Mouse (Mus musculus): ENCODE results near the gene Slc35b2. TPM values are rescaled to one million over a fixed set of nuclear protein-coding genes. Genes with fewer than 3 reads are reported as not detected.

The Slc35b2 gene
- polyA plus RNA-seq, 1 experiment from 2014 or later: 127 TPM

- peaks cover 24% of the 10 kb centered on the region for H3K27me3 ChIP-seq
- H3K9me3 ChIP-seq: no peaks in the 10 kb centered on the region
Observed at GRCm38 (mm10) chr17:45591701-45592605, 28.3 kb downstream of the Slc35b2 start.

GRCm38 (mm10) chr17:45592606-45593431 is 29.1 kb downstream of the Slc35b2 start:
- H3K36me3 ChIP-seq: peaks cover 21% of the 10 kb centered on the region
- H3K27ac ChIP-seq: peak overlapping the region; percentile 6; the same call in 1 of the 2 replicates
- peaks cover 68% of the 10 kb centered on the region for H3K4me1 ChIP-seq
- peak overlapping the region; percentile 51 for H3K9ac ChIP-seq
- H3K4me3 ChIP-seq: peak overlapping the region; percentile 61
- no peaks in the 10 kb centered on the region for H3K9me3 ChIP-seq
- ATAC-seq (ENCODE audit: low FRiP score, low read depth): no peak
- peak overlapping the region; percentile 99 for H3K4me2 ChIP-seq (replicated peaks)
- peaks cover 24% of the 10 kb centered on the region for H3K27me3 ChIP-seq
- 53% methylated on average over 8 of the region's 8 CpGs for WGBS

More at GRCm38 (mm10) chr17:45591701-45592605, 28.3 kb downstream of the Slc35b2 start:
- H3K4me3 ChIP-seq: peak overlapping the region; percentile 8; the same call in 1 of the 2 replicates
- no peak for ATAC-seq (ENCODE audit: low FRiP score, low read depth)
- H3K27ac ChIP-seq: peak overlapping the region; percentile 6; the same call in 1 of the 2 replicates
- H3K4me1 ChIP-seq: peaks cover 64% of the 10 kb centered on the region
- WGBS: 44% methylated on average over 16 of the region's 16 CpGs
- H3K9ac ChIP-seq: peak overlapping the region; percentile 51
- H3K36me3 ChIP-seq: peaks cover 29% of the 10 kb centered on the region
- peak overlapping the region; percentile 99 for H3K4me2 ChIP-seq (replicated peaks)

- no peak for ATAC-seq (ENCODE audit: low FRiP score, low read depth)
- no peak overlapping the region for H3K27ac ChIP-seq
- H3K4me3 ChIP-seq: peak overlapping the region; percentile 61
- peak overlapping the region; percentile 99 for H3K4me2 ChIP-seq (replicated peaks)
- 30% methylated on average over 8 of the region's 8 CpGs for WGBS
- H3K9ac ChIP-seq: peak overlapping the region; percentile 35; the same call in 1 of the 2 replicates
- H3K9me3 ChIP-seq: no peaks in the 10 kb centered on the region
- H3K36me3 ChIP-seq: peaks cover 14% of the 10 kb centered on the region
- H3K27me3 ChIP-seq: peaks cover 24% of the 10 kb centered on the region
- peaks cover 72% of the 10 kb centered on the region for H3K4me1 ChIP-seq
Observed at GRCm38 (mm10) chr17:45593479-45593878, 29.8 kb downstream of the Slc35b2 start.

- 45% methylated on average over 8 of the region's 8 CpGs for WGBS
- Histone ChIP-seq H3K27me3 (peaks cover 24% of the 10 kb centered on the region), H3K4me1 (peaks cover 73% of the 10 kb centered on the region), H3K4me2 (replicated peaks) (peak overlapping the region; percentile 99), H3K36me3 (peaks cover 7% of the 10 kb centered on the region), H3K4me3 (peak overlapping the region; percentile 61), H3K9ac (0 out of 2 replicates have a peak overlapping the region, but pooled peaks have one; percentile 19), H3K9me3 (no peaks in the 10 kb centered on the region), H3K27ac (no peak overlapping the region)
- no peak for ATAC-seq (ENCODE audit: low FRiP score, low read depth)
Observed at GRCm38 (mm10) chr17:45594195-45594594, 30.5 kb downstream of the Slc35b2 start.

GRCm38 (mm10) chr17:45594881-45595735 is 31.4 kb downstream of the Slc35b2 start:
- 2% methylated on average over 57 of the region's 58 CpGs for WGBS
- peak overlapping the region; percentile 72 for H3K9ac ChIP-seq
- peak; percentile 79 for ATAC-seq (ENCODE audit: low FRiP score, low read depth)
- peaks cover 82% of the 10 kb centered on the region for H3K4me1 ChIP-seq
- H3K4me3 ChIP-seq: peak overlapping the region; percentile 61
- peak overlapping the region; percentile 99 for H3K4me2 ChIP-seq (replicated peaks)
- H3K27ac ChIP-seq: 0 out of 2 replicates have a peak overlapping the region, but pooled peaks have one; percentile 3
- peaks cover 33% of the 10 kb centered on the region for H3K27me3 ChIP-seq
- no peaks in the 10 kb centered on the region for H3K9me3 ChIP-seq
- no peaks in the 10 kb centered on the region for H3K36me3 ChIP-seq

GRCm38 (mm10) chr17:45595736-45596390 is 32.2 kb downstream of the Slc35b2 start:
- Histone ChIP-seq H3K9ac (peak overlapping the region; percentile 72), H3K27me3 (peaks cover 41% of the 10 kb centered on the region), H3K4me1 (peaks cover 75% of the 10 kb centered on the region), H3K4me3 (peak overlapping the region; percentile 61), H3K27ac (0 out of 2 replicates have a peak overlapping the region, but pooled peaks have one; percentile 3), H3K4me2 (replicated peaks) (peak overlapping the region; percentile 99), H3K9me3 (no peaks in the 10 kb centered on the region), H3K36me3 (no peaks in the 10 kb centered on the region)
- peak; percentile 10 for ATAC-seq (ENCODE audit: low FRiP score, low read depth)
- WGBS: 3% methylated on average over 23 of the region's 23 CpGs

- Histone ChIP-seq H3K27me3 (peaks cover 50% of the 10 kb centered on the region), H3K4me3 (no peak overlapping the region), H3K9me3 (no peaks in the 10 kb centered on the region), H3K9ac (0 out of 2 replicates have a peak overlapping the region, but pooled peaks have one; percentile 4), H3K4me1 (peaks cover 75% of the 10 kb centered on the region), H3K36me3 (no peaks in the 10 kb centered on the region), H3K27ac (peak overlapping the region; percentile 48; the same call in 1 of the 2 replicates), H3K4me2 (replicated peaks) (peak overlapping the region; percentile 99; the same call in 1 of the 2 replicates)
- 32% methylated on average over 11 of the region's 11 CpGs for WGBS
- no peak for ATAC-seq (ENCODE audit: low FRiP score, low read depth)
Observed at GRCm38 (mm10) chr17:45596631-45597396, 33.1 kb downstream of the Slc35b2 start.

DNA sequence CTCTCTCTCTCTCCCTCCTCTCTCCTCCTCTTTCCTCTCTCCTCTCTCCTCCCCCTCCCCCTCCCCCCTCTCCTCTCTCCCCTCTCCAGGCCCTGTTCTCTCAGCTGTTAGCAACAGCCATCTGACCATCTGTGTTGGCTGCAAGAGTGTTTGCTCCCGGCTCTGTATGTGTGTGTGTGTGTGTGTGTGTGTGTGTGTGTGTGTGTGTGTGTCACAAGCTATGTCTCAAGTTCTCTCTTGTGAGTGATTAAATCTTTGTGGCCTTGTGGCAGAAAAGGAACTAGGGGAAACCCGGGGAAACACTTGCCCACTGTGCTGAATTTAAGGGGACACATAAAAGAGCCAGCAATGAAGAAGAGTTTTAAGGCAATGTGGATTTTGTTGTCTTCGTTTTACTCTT is 34.1 kb downstream of the Slc35b2 start:
- no peak overlapping the region for H3K4me2 ChIP-seq (replicated peaks)
- H3K9ac ChIP-seq: no peak overlapping the region
- H3K9me3 ChIP-seq: no peaks in the 10 kb centered on the region
- no peak overlapping the region for H3K27ac ChIP-seq
- no peaks in the 10 kb centered on the region for H3K36me3 ChIP-seq
- 28% methylated on average over 3 of the region's 3 CpGs for WGBS
- peaks cover 57% of the 10 kb centered on the region for H3K27me3 ChIP-seq
- H3K4me1 ChIP-seq: peaks cover 69% of the 10 kb centered on the region
- H3K4me3 ChIP-seq: no peak overlapping the region
- ATAC-seq (ENCODE audit: low FRiP score, low read depth): no peak

DNA sequence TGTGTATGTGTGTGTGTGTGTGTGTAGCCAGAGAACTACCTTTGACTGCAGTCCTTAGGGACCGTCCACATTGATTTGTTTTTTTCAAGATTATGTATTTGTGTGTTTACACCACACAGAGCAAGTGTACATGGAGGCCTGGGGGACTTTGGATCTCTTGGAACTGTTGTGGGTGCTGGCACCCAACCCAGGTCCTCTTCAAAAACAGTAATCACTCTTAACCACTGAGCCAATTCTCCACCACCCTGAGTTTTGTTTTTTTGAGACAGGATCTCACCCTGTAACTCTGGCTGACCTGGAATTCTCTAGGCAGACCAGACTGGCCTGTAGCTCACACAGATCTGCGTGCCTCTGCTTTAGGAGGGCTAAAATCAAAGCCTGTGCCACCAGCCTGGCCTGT is 34.7 kb downstream of the Slc35b2 start:
- no peak overlapping the region for H3K4me2 ChIP-seq (replicated peaks)
- no peaks in the 10 kb centered on the region for H3K9me3 ChIP-seq
- no peak overlapping the region for H3K9ac ChIP-seq
- no peak overlapping the region for H3K27ac ChIP-seq
- WGBS: 80% methylated on average over 2 of the region's 2 CpGs
- peaks cover 57% of the 10 kb centered on the region for H3K27me3 ChIP-seq
- ATAC-seq (ENCODE audit: low FRiP score, low read depth): no peak
- H3K36me3 ChIP-seq: no peaks in the 10 kb centered on the region
- H3K4me3 ChIP-seq: no peak overlapping the region
- H3K4me1 ChIP-seq: peaks cover 63% of the 10 kb centered on the region

DNA sequence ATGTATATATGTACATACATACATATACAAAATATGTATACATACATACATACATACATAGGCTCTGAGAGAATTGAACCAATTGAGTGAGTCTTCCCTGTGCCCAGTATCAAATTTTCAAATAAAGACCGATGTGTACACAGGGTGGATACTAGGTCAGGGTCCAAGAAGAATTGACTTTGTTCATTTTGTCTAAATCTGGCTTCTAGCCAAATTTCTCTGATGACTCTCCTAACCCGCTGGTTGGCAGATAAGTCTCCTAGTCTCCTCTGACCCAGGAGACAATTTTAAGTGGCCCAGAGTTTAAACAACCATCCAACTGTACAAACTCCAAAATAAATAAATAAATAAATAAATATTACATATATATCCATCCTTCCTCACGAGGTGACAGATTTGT is 35.2 kb downstream of the Slc35b2 start:
- no peak overlapping the region for H3K4me3 ChIP-seq
- no peak overlapping the region for H3K27ac ChIP-seq
- H3K4me2 ChIP-seq (replicated peaks): peak overlapping the region; percentile 67; the same call in 1 of the 2 replicates
- WGBS: 65% methylated on average over 3 of the region's 3 CpGs
- no peak for ATAC-seq (ENCODE audit: low FRiP score, low read depth)
- H3K4me1 ChIP-seq: peaks cover 58% of the 10 kb centered on the region
- no peaks in the 10 kb centered on the region for H3K9me3 ChIP-seq
- no peak overlapping the region for H3K9ac ChIP-seq
- H3K36me3 ChIP-seq: no peaks in the 10 kb centered on the region
- peaks cover 53% of the 10 kb centered on the region for H3K27me3 ChIP-seq
